Mouse (Mus musculus) fat pad, adult 2 months (tissue): Measurements from ENCODE around the gene Tfdp1.

Experiments used
- DNase-seq: peaks from one replicate; pipeline ENCODE4 v3.0.0-alpha.2; 2011; ENCODE audit warnings: low read depth, low spot score; ENCODE audit errors: extremely low read depth

Tfdp1 gene

DNA sequence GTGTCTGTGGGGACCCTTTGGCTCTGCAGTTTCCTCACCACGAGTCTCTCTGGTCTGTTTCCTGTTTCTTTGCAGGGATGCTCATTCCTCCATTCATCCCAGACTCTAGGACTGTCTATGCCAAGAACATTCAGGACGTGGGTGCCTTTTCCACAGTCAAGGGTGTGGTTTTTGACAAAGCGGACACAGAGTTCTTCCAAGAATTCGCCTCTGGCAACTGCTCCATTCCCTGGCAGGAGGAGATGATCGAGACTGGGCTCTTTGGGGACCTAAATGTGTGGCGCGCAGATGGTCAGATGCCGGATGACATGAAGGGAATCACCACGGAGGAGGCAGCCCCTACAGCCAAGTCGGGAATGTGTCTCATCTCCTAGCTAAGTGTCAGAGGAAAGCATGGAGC is 77.3 kb downstream of the Tfdp1 start:
- no peak for DNase-seq

DNA sequence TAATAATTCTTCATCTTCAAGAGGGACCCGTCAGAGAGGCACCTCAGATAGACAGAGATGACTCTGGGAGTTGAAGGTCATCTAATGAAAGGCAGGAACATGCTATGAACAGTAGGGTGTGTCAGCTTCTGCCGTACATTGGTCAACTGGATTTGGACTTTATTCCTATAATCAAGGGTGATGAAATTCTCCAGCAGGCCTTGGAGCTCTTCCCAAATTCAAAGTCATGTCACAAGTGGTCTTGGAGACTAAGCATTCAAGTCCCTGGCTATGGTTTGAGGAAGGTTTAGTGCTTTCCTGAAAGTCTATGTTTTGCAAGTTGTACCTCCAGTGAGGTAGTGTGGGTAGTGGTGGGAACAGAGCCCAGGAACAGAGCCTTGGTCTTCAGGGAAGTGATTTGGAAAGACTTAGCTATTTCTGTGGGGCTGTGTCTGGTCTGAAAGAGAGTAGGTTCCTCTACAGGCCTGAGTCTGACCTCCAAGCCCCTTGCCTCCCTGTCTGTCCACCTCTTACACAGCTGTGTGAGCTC is 80.6 kb downstream of the Tfdp1 start:
- DNase-seq = no peak

GRCm38 (mm10) chr8:13420970-13421369 is 82.4 kb downstream of the Tfdp1 start:
- DNase-seq = no peak

DNA sequence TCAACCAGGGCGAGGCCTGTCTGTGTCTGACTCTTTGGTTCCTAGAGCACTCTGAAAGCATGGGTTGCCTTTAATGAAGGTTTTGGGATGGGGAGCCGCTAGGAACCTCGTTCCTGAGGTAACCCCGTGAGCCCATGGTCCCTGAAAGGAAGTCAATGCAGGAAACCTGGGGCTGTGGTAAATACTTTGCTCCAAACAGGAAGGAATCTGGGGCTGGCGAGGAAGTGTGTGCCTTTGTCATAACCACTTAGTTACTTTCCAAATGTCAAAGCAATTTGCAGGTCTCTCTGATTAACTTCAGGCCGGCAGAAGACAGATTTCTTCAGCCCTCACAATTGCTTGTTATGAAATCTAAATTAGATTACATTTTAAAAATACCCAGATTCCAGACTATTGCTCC is 88.8 kb downstream of the Tfdp1 start:
- DNase-seq = no peak
